Mouse (Mus musculus): ENCODE measurements around the gene Hist1h2af. TPM values are rescaled to one million over a fixed set of nuclear protein-coding genes. Genes with fewer than 3 reads are reported as not detected.
"Not testable (repeated sequence)": the region's sequence is repeated elsewhere in the genome, so short reads cannot be mapped to it uniquely, and the experiment has no call there.

Hist1h2af gene
- polyA plus RNA-seq, 1 experiment from 2014 or later: 9.5 TPM

DNA sequence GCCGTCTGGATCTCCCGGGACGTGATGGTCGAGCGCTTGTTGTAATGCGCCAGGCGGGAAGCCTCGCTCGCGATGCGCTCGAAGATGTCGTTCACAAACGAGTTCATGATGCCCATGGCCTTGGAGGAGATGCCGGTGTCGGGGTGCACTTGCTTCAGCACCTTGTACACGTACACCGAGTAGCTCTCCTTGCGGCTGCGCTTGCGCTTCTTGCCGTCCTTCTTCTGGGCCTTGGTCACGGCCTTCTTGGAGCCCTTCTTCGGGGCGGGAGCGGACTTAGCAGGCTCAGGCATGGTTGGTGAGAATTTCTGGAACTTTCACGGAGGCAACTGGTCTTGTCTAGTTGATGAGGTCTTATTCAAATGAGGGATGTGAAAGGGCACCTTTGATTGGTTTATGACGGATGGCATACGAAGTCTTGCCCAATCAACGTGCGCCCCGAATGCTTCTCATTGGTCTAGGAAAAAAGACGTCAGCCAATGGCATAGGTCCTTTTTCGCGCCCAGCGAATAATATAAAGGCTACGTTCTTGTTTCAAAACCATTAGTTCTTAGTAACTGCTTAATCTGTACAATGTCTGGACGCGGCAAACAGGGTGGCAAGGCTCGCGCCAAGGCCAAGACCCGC is 40.3 kb downstream of the Hist1h2af start, which contains the start of the genes Hist1h2bf and Hist1h2ad:
TSS of gene Hist1h2bf (minus strand) at position 299 of the 627 bp plus-strand sequence.
TSS of gene Hist1h2ad (plus strand) at position 484 of the 627 bp plus-strand sequence.
- peak within 1 kb of the TSS; percentile 62 for H3K4me3 ChIP-seq
- H3K27ac ChIP-seq: peak within 1 kb of the TSS; percentile 95
- peak; percentile 90 for DNase-seq (ENCODE audit: extremely low spot score, low spot score)
- H3K27me3 ChIP-seq (ENCODE audit: poor library complexity, severe bottlenecking); H3K36me3 ChIP-seq (replicated peaks); H3K9me3 ChIP-seq: not testable (repeated sequence)
- under 1% methylated on average over 42 of the region's 42 CpGs for WGBS
- H3K4me1 ChIP-seq: peaks cover 42% of the 10 kb centered on the region

GRCm38 (mm10) chr13:23574546-23575170 is 41.0 kb downstream of the Hist1h2af start:
- DNase-seq (ENCODE audit: extremely low spot score, low spot score); H3K27me3 ChIP-seq (ENCODE audit: poor library complexity, severe bottlenecking); H3K9me3 ChIP-seq; H3K36me3 ChIP-seq (replicated peaks): not testable (repeated sequence)
- WGBS: under 1% methylated on average over 15 of the region's 39 CpGs
- H3K4me1 ChIP-seq: peaks cover 38% of the 10 kb centered on the region
- H3K4me3 ChIP-seq: peak overlapping the region; percentile 62
- peak overlapping the region; percentile 95 for H3K27ac ChIP-seq

GRCm38 (mm10) chr13:23575271-23575851 is 41.7 kb downstream of the Hist1h2af start, which contains the start of gene Hist1h3d:
Hist1h3d (plus strand) TSS chr13:23575763.
- peak; percentile 57 for DNase-seq (ENCODE audit: extremely low spot score, low spot score)
- WGBS: under 1% methylated on average over 18 of the region's 18 CpGs
- Histone ChIP-seq H3K36me3 (replicated peaks) (no peaks in the 10 kb centered on the region), H3K9me3 (no peaks in the 10 kb centered on the region), H3K4me3 (peak within 1 kb of the TSS; percentile 62), H3K4me1 (peaks cover 34% of the 10 kb centered on the region), H3K27ac (peak within 1 kb of the TSS; percentile 95), H3K27me3 (ENCODE audit: poor library complexity, severe bottlenecking) (no peaks in the 10 kb centered on the region)

DNA sequence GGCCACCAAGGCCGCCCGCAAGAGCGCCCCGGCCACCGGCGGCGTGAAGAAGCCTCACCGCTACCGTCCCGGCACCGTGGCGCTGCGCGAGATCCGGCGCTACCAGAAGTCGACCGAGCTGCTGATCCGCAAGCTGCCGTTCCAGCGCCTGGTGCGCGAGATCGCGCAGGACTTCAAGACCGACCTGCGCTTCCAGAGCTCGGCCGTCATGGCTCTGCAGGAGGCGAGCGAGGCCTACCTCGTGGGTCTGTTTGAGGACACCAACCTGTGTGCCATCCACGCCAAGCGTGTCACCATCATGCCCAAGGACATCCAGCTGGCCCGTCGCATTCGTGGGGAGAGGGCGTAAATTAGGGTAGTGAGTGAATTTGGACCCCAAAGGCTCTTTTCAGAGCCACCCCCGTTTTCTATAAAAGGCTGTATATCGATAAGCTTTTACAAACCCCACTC is 42.2 kb downstream of the Hist1h2af start:
- H3K9me3 ChIP-seq; H3K27me3 ChIP-seq (ENCODE audit: poor library complexity, severe bottlenecking); H3K36me3 ChIP-seq (replicated peaks): not testable (repeated sequence)
- WGBS: 0% methylated on average over 11 of the region's 40 CpGs
- peak overlapping the region; percentile 62 for H3K4me3 ChIP-seq
- peak; percentile 26 for DNase-seq (ENCODE audit: extremely low spot score, low spot score)
- H3K27ac ChIP-seq: peak overlapping the region; percentile 95
- H3K4me1 ChIP-seq: peaks cover 39% of the 10 kb centered on the region

GRCm38 (mm10) chr13:23576351-23576881 is 42.7 kb downstream of the Hist1h2af start:
- Histone ChIP-seq H3K9me3 (no peaks in the 10 kb centered on the region), H3K36me3 (replicated peaks) (no peaks in the 10 kb centered on the region), H3K4me3 (peak overlapping the region; percentile 62), H3K27me3 (ENCODE audit: poor library complexity, severe bottlenecking) (no peaks in the 10 kb centered on the region), H3K4me1 (peaks cover 42% of the 10 kb centered on the region), H3K27ac (peak overlapping the region; percentile 95)
- peak; percentile 62 for DNase-seq (ENCODE audit: extremely low spot score, low spot score)
- 2% methylated on average over 7 of the region's 7 CpGs for WGBS

GRCm38 (mm10) chr13:23576906-23577639 is 43.4 kb downstream of the Hist1h2af start:
- H3K4me1 ChIP-seq: peaks cover 46% of the 10 kb centered on the region
- no peaks in the 10 kb centered on the region for H3K27me3 ChIP-seq (ENCODE audit: poor library complexity, severe bottlenecking)
- 56% methylated on average over 6 of the region's 6 CpGs for WGBS
- no peaks in the 10 kb centered on the region for H3K36me3 ChIP-seq (replicated peaks)
- peak overlapping the region; percentile 62 for H3K4me3 ChIP-seq
- DNase-seq (ENCODE audit: extremely low spot score, low spot score): peak; percentile 30
- H3K9me3 ChIP-seq: no peaks in the 10 kb centered on the region
- H3K27ac ChIP-seq: peak overlapping the region; percentile 95

DNA sequence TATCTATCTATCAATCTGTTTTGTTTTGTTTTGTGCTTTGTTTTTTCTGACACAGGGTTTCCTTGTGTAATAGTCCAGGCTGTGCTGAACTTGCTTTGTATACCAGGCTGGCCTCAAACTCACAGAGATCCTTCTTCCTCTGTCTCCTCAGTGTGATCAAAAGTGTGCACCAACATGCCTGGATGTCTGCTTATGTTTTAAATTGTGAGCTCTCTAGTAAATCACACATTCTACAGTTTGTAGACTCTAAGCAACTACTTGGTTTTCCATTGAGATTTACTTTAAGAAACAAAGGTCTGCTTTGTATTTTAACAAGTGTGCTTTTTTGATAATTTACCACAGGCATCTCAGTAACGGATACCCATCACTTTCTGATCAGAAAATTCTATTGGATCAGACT is 44.1 kb downstream of the Hist1h2af start:
- Histone ChIP-seq H3K27ac (peak overlapping the region; percentile 95), H3K4me1 (peaks cover 47% of the 10 kb centered on the region), H3K36me3 (replicated peaks) (no peaks in the 10 kb centered on the region), H3K9me3 (no peaks in the 10 kb centered on the region), H3K4me3 (no peak overlapping the region), H3K27me3 (ENCODE audit: poor library complexity, severe bottlenecking) (no peaks in the 10 kb centered on the region)
- 88% methylated on average over 1 of the region's 1 CpGs for WGBS
- no peak for DNase-seq (ENCODE audit: extremely low spot score, low spot score)

GRCm38 (mm10) chr13:23581408-23582218 is 47.9 kb downstream of the Hist1h2af start, which contains the start of gene Hist1h4d:
Hist1h4d (plus strand) TSS chr13:23581598.
- H3K36me3 ChIP-seq (replicated peaks): no peaks in the 10 kb centered on the region
- H3K4me1 ChIP-seq: peaks cover 60% of the 10 kb centered on the region
- peak; percentile 95 for DNase-seq (ENCODE audit: extremely low spot score, low spot score)
- under 1% methylated on average over 43 of the region's 43 CpGs for WGBS
- H3K9me3 ChIP-seq: no peaks in the 10 kb centered on the region
- H3K27me3 ChIP-seq (ENCODE audit: poor library complexity, severe bottlenecking): no peaks in the 10 kb centered on the region
- peak within 1 kb of the TSS; percentile 94 for H3K27ac ChIP-seq
- H3K4me3 ChIP-seq: peak within 1 kb of the TSS; percentile 61

- no peaks in the 10 kb centered on the region for H3K27me3 ChIP-seq (ENCODE audit: poor library complexity, severe bottlenecking)
- no peaks in the 10 kb centered on the region for H3K36me3 ChIP-seq (replicated peaks)
- WGBS: 6% methylated on average over 6 of the region's 6 CpGs
- no peaks in the 10 kb centered on the region for H3K9me3 ChIP-seq
- DNase-seq (ENCODE audit: extremely low spot score, low spot score): peak; percentile 31
- peaks cover 58% of the 10 kb centered on the region for H3K4me1 ChIP-seq
- peak overlapping the region; percentile 94 for H3K27ac ChIP-seq
- H3K4me3 ChIP-seq: peak overlapping the region; percentile 61
Observed at GRCm38 (mm10) chr13:23582219-23583056, 48.7 kb downstream of the Hist1h2af start.

DNA sequence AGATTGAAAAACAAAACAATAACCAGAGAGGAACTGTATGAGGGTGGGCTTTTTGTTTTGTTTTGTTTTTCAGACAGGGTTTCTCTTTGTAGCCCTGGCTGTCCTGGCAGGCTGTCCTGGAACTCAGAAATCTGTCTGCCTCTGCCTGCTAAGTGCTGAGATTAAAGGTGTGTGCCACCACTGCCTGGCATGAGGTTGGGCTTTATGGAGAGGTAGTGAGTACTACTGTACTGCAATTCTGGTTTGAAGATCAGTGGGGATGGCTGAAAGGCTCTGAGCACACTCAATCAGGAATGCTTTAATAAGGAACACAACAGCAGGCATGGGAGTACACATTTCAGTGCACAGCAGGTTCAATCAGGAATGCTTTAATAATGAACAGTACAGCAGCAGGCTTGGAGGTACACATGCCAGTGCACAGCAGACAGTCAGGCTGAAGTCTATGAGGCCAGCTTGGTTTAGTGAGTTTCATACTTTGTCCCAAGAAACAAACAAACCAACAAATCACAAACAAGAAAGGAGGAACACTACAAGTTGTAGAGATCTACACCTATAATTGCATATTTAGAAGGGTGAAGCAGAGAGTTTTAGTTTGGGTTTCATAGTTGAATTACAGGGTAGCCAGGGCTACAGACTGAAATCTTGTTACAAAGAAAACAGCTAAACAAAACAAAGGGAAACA is 49.8 kb downstream of the Hist1h2af start:
- Histone ChIP-seq H3K4me1 (peaks cover 57% of the 10 kb centered on the region), H3K27me3 (ENCODE audit: poor library complexity, severe bottlenecking) (no peaks in the 10 kb centered on the region), H3K4me3 (peak overlapping the region; percentile 61), H3K9me3 (no peaks in the 10 kb centered on the region), H3K36me3 (replicated peaks) (no peaks in the 10 kb centered on the region), H3K27ac (peak overlapping the region; percentile 94)
- DNase-seq (ENCODE audit: extremely low spot score, low spot score): peak; percentile 30
